Mouse (Mus musculus): ENCODE results near the gene Vsig2.
A peak's percentile ranks its signal among the peaks of the same experiment; 100 is the strongest.

The Vsig2 gene

GRCm38 (mm10) chr9:37536851-37537250, 2.2 kb upstream of the Vsig2 start:
- DNase-seq (ENCODE audit: low spot score), result no peak

GRCm38 (mm10) chr9:37537658-37538250, 1.3 kb upstream of the Vsig2 start:
- no peak for DNase-seq (ENCODE audit: low spot score)

GRCm38 (mm10) chr9:37540226-37540625, 1.2 kb downstream of the Vsig2 start:
- no peak for DNase-seq (ENCODE audit: low spot score)

GRCm38 (mm10) chr9:37540701-37541575, 1.9 kb downstream of the Vsig2 start:
- DNase-seq (ENCODE audit: low spot score), result no peak

- DNase-seq (ENCODE audit: low spot score), result no peak
Measured at GRCm38 (mm10) chr9:37541851-37542642, 3.0 kb downstream of the Vsig2 start.

GRCm38 (mm10) chr9:37543869-37544440, 4.9 kb downstream of the Vsig2 start:
- DNase-seq (ENCODE audit: low spot score), result no peak

GRCm38 (mm10) chr9:37544447-37545165, 5.6 kb downstream of the Vsig2 start:
- DNase-seq (ENCODE audit: low spot score), result peak; percentile 57

- DNase-seq (ENCODE audit: low spot score), result no peak
Measured at GRCm38 (mm10) chr9:37545166-37545610, 6.1 kb downstream of the Vsig2 start.

- no peak for DNase-seq (ENCODE audit: low spot score)
Measured at GRCm38 (mm10) chr9:37545847-37546452, 6.9 kb downstream of the Vsig2 start.

GRCm38 (mm10) chr9:37546889-37547288, 7.8 kb downstream of the Vsig2 start:
- peak; percentile 9 for DNase-seq (ENCODE audit: low spot score)

- no peak for DNase-seq (ENCODE audit: low spot score)
Measured at GRCm38 (mm10) chr9:37550435-37550834, 11.4 kb downstream of the Vsig2 start.

- DNase-seq (ENCODE audit: low spot score), result no peak
Measured at GRCm38 (mm10) chr9:37551751-37552531, 12.9 kb downstream of the Vsig2 start.

GRCm38 (mm10) chr9:37552536-37553293, 13.7 kb downstream of the Vsig2 start, which contains the start of gene Nrgn:
Gene Nrgn (minus strand): TSS chr9:37552904.
- DNase-seq (ENCODE audit: low spot score), result no peak

- no peak for DNase-seq (ENCODE audit: low spot score)
Measured at GRCm38 (mm10) chr9:37554279-37554678, 15.2 kb downstream of the Vsig2 start.

GRCm38 (mm10) chr9:37554838-37555748, 16.0 kb downstream of the Vsig2 start, which contains the start of gene Siae:
Gene Siae (plus strand): TSS chr9:37555698.
- no peak for DNase-seq (ENCODE audit: low spot score)

GRCm38 (mm10) chr9:37556366-37556765, 17.3 kb downstream of the Vsig2 start:
- no peak for DNase-seq (ENCODE audit: low spot score)

GRCm38 (mm10) chr9:37560617-37561016, 21.6 kb downstream of the Vsig2 start:
- DNase-seq (ENCODE audit: low spot score), result no peak

- no peak for DNase-seq (ENCODE audit: low spot score)
Measured at GRCm38 (mm10) chr9:37563805-37564204, 24.8 kb downstream of the Vsig2 start.

All from adipocyte (in vitro differentiated cells).